Mouse (Mus musculus): Measurements from ENCODE around the gene Olfr514.
"Not testable (repeated sequence)": the region's sequence is repeated elsewhere in the genome, so short reads cannot be mapped to it uniquely, and the experiment has no call there.

Gene Olfr514

GRCm38 (mm10) chr7:108825897-108826296, at the start of gene Olfr514:
TSS of gene Olfr514 (minus strand) at chr7:108825997.
- DNase-seq (ENCODE audit: low read depth in 2 of 2, low spot score in 2 of 2): no peak

GRCm38 (mm10) chr7:108872279-108872678, 46.5 kb upstream of the Olfr514 start, which contains the start of gene Olfr517:
TSS of gene Olfr517 (minus strand) at chr7:108872379.
- no peak for DNase-seq (ENCODE audit: low read depth in 2 of 2, low spot score in 2 of 2)

GRCm38 (mm10) chr7:108850429-108850828, 24.6 kb upstream of the Olfr514 start, which contains the start of gene Olfr516:
TSS of gene Olfr516 (minus strand) at chr7:108850529.
- DNase-seq (ENCODE audit: low read depth in 2 of 2, low spot score in 2 of 2): no peak

GRCm38 (mm10) chr7:108814593-108815215, 11.1 kb downstream of the Olfr514 start:
- not testable (repeated sequence) for DNase-seq (ENCODE audit: low read depth in 2 of 2, low spot score in 2 of 2)

- no peak for DNase-seq (ENCODE audit: low read depth in 2 of 2, low spot score in 2 of 2)
Measured at GRCm38 (mm10) chr7:108797205-108797933, 28.4 kb downstream of the Olfr514 start.
